Mouse (Mus musculus): ENCODE data around the gene Rassf1. TPM values are rescaled to one million over a fixed set of nuclear protein-coding genes. Genes with fewer than 3 reads are reported as not detected.

Rassf1 gene
- polyA plus RNA-seq, 1 experiment: 63.4 TPM

- no peak overlapping the region for H3K4me3 ChIP-seq (ENCODE audit: control insufficient read depth, low read depth, low read length)
- peaks cover 14% of the 10 kb centered on the region for H3K4me1 ChIP-seq (ENCODE audit: control insufficient read depth, insufficient read depth, low read length)
- no peak overlapping the region for H3K27ac ChIP-seq (ENCODE audit: control insufficient read depth, insufficient read depth, low read depth, low read length)
- TF ChIP-seq CTCF (IDR thresholded peaks at IDR 0.05; ENCODE audit: control insufficient read depth, insufficient read depth, insufficient replicate concordance, low read depth, low read length) (no peak), POLR2A (IDR thresholded peaks at IDR 0.05; ENCODE audit: control insufficient read depth, low read depth, low read length) (no peak)
- H3K27me3 ChIP-seq (ENCODE audit: control insufficient read depth, insufficient read depth, low read length): no peaks in the 10 kb centered on the region
- H3K36me3 ChIP-seq (ENCODE audit: control insufficient read depth, insufficient read depth, low read length): no peaks in the 10 kb centered on the region
Measured at GRCm38 (mm10) chr9:107607036-107607435, 55.7 kb downstream of the Rassf1 start.

GRCm38 (mm10) chr9:107607653-107608245, 56.4 kb downstream of the Rassf1 start:
- H3K4me3 ChIP-seq (ENCODE audit: control insufficient read depth, low read depth, low read length): no peak overlapping the region
- no peak overlapping the region for H3K27ac ChIP-seq (ENCODE audit: control insufficient read depth, insufficient read depth, low read depth, low read length)
- H3K27me3 ChIP-seq (ENCODE audit: control insufficient read depth, insufficient read depth, low read length): no peaks in the 10 kb centered on the region
- peaks cover 15% of the 10 kb centered on the region for H3K4me1 ChIP-seq (ENCODE audit: control insufficient read depth, insufficient read depth, low read length)
- TF ChIP-seq CTCF (IDR thresholded peaks at IDR 0.05; ENCODE audit: control insufficient read depth, insufficient read depth, insufficient replicate concordance, low read depth, low read length) (no peak), POLR2A (IDR thresholded peaks at IDR 0.05; ENCODE audit: control insufficient read depth, low read depth, low read length) (no peak)
- no peaks in the 10 kb centered on the region for H3K36me3 ChIP-seq (ENCODE audit: control insufficient read depth, insufficient read depth, low read length)

- TF ChIP-seq CTCF (IDR thresholded peaks at IDR 0.05; ENCODE audit: control insufficient read depth, insufficient read depth, insufficient replicate concordance, low read depth, low read length) (no peak), POLR2A (IDR thresholded peaks at IDR 0.05; ENCODE audit: control insufficient read depth, low read depth, low read length) (no peak)
- Histone ChIP-seq H3K27ac (ENCODE audit: control insufficient read depth, insufficient read depth, low read depth, low read length) (no peak within 1 kb of the TSS), H3K4me1 (ENCODE audit: control insufficient read depth, insufficient read depth, low read length) (peaks cover 11% of the 10 kb centered on the region), H3K27me3 (ENCODE audit: control insufficient read depth, insufficient read depth, low read length) (no peaks in the 10 kb centered on the region), H3K36me3 (ENCODE audit: control insufficient read depth, insufficient read depth, low read length) (no peaks in the 10 kb centered on the region), H3K4me3 (ENCODE audit: control insufficient read depth, low read depth, low read length) (no peak within 1 kb of the TSS)
Measured at GRCm38 (mm10) chr9:107608741-107609432, 57.5 kb downstream of the Rassf1 start, which contains the start of gene Sema3b. Sema3b (minus strand) TSS chr9:107609229.

- TF ChIP-seq CTCF (IDR thresholded peaks at IDR 0.05; ENCODE audit: control insufficient read depth, insufficient read depth, insufficient replicate concordance, low read depth, low read length) (no peak), POLR2A (IDR thresholded peaks at IDR 0.05; ENCODE audit: control insufficient read depth, low read depth, low read length) (no peak)
- Histone ChIP-seq H3K4me3 (ENCODE audit: control insufficient read depth, low read depth, low read length) (no peak overlapping the region), H3K27ac (ENCODE audit: control insufficient read depth, insufficient read depth, low read depth, low read length) (no peak overlapping the region), H3K27me3 (ENCODE audit: control insufficient read depth, insufficient read depth, low read length) (no peaks in the 10 kb centered on the region), H3K36me3 (ENCODE audit: control insufficient read depth, insufficient read depth, low read length) (no peaks in the 10 kb centered on the region), H3K4me1 (ENCODE audit: control insufficient read depth, insufficient read depth, low read length) (peaks cover 11% of the 10 kb centered on the region)
Measured at GRCm38 (mm10) chr9:107609433-107609830, 58.1 kb downstream of the Rassf1 start.

- Histone ChIP-seq H3K27ac (ENCODE audit: control insufficient read depth, insufficient read depth, low read depth, low read length) (no peak overlapping the region), H3K4me3 (ENCODE audit: control insufficient read depth, low read depth, low read length) (no peak overlapping the region)
- no peak for TF ChIP-seq CTCF (IDR thresholded peaks at IDR 0.05; ENCODE audit: control insufficient read depth, insufficient read depth, insufficient replicate concordance, low read depth, low read length)
- TF ChIP-seq POLR2A (IDR thresholded peaks at IDR 0.05; ENCODE audit: control insufficient read depth, low read depth, low read length): no peak
Measured at GRCm38 (mm10) chr9:107611456-107612190, 60.3 kb downstream of the Rassf1 start.

More at GRCm38 (mm10) chr9:107611456-107612190, 60.3 kb downstream of the Rassf1 start:
- Histone ChIP-seq H3K4me1 (ENCODE audit: control insufficient read depth, insufficient read depth, low read length) (peaks cover 11% of the 10 kb centered on the region), H3K36me3 (ENCODE audit: control insufficient read depth, insufficient read depth, low read length) (no peaks in the 10 kb centered on the region), H3K27me3 (ENCODE audit: control insufficient read depth, insufficient read depth, low read length) (no peaks in the 10 kb centered on the region)

Other genes with a start within 250 kb of the Rassf1 start
- gene Hemk1, start 213.2 kb upstream of the Rassf1 start, polyA plus RNA-seq (2012; rRNA removed): 22.0 TPM in 2 replicates
- 0.40 and 0.53 TPM in 2 replicates for gene 6430571L13Rik, start 211.0 kb upstream of the Rassf1 start, polyA plus RNA-seq (2012; rRNA removed)
- 5.2 and 8.2 TPM in 2 replicates for gene Cacna2d2, start 151.9 kb upstream of the Rassf1 start, polyA plus RNA-seq (2012; rRNA removed)
- gene Tmem115, start 17.6 kb upstream of the Rassf1 start, polyA plus RNA-seq (2012; rRNA removed): 38.3 and 46.9 TPM in 2 replicates
- 28.3 and 29.4 TPM in 2 replicates for gene Cyb561d2, start 9.4 kb upstream of the Rassf1 start, polyA plus RNA-seq (2012; rRNA removed)
- gene Nprl2, start 9.3 kb upstream of the Rassf1 start, polyA plus RNA-seq (2012; rRNA removed): 34.7 and 40.3 TPM in 2 replicates
- gene Zmynd10, start 4.3 kb upstream of the Rassf1 start, polyA plus RNA-seq (2012; rRNA removed): 245 and 272 TPM in 2 replicates
- gene Tusc2, start 11.7 kb downstream of the Rassf1 start, polyA plus RNA-seq (2012; rRNA removed): 28.4 and 31.7 TPM in 2 replicates
- 6.4 and 6.5 TPM in 2 replicates for gene Hyal2, start 16.4 kb downstream of the Rassf1 start, polyA plus RNA-seq (2012; rRNA removed)
- 4.0 and 5.0 TPM in 2 replicates for gene Hyal1, start 25.4 kb downstream of the Rassf1 start, polyA plus RNA-seq (2012; rRNA removed)
- 136 and 139 TPM in 2 replicates for gene Naa80, start 27.3 kb downstream of the Rassf1 start, polyA plus RNA-seq (2012; rRNA removed)
- 1.6 and 1.8 TPM in 2 replicates for gene Hyal3, start 29.3 kb downstream of the Rassf1 start, polyA plus RNA-seq (2012; rRNA removed)
- gene Ifrd2, start 36.1 kb downstream of the Rassf1 start, polyA plus RNA-seq (2012; rRNA removed): 16.4 and 20.5 TPM in 2 replicates
- 2.1 and 4.1 TPM in 2 replicates for gene Sema3b, start 57.7 kb downstream of the Rassf1 start, polyA plus RNA-seq (2012; rRNA removed)
- 87.7 and 103 TPM in 2 replicates for gene Gnai2, start 83.8 kb downstream of the Rassf1 start, polyA plus RNA-seq (2012; rRNA removed)
- gene Slc38a3, start 118.0 kb downstream of the Rassf1 start, polyA plus RNA-seq (2012; rRNA removed): 0.10 and 0.32 TPM in 2 replicates
- 0.05 and 0.12 TPM in 2 replicates for gene Gnat1, start 128.2 kb downstream of the Rassf1 start, polyA plus RNA-seq (2012; rRNA removed)
- 9.9 and 12.0 TPM in 2 replicates for gene Sema3f, start 158.9 kb downstream of the Rassf1 start, polyA plus RNA-seq (2012; rRNA removed)
- gene Rbm5, start 219.4 kb downstream of the Rassf1 start, polyA plus RNA-seq (2012; rRNA removed): 52.0 and 57.8 TPM in 2 replicates

Measured in testis, adult 2 months (tissue).